Mouse (Mus musculus): ENCODE data around the gene Catsperg1. TPM values are rescaled to one million over a fixed set of nuclear protein-coding genes. Genes with fewer than 3 reads are reported as not detected.

The Catsperg1 gene
- polyA plus RNA-seq, 2 experiments: 0.84 to 3.1 TPM

- 52% methylated on average over 7 of the region's 7 CpGs for WGBS
- H3K4me3 ChIP-seq (replicated peaks; ENCODE audit: low read length): peak overlapping the region; percentile 90
- ATAC-seq (ENCODE audit: low FRiP score, low read depth) (no peak), DNase-seq (ENCODE audit: low spot score) (no peak)
- peak overlapping the region; percentile 82 for H3K9ac ChIP-seq (ENCODE audit: low read depth, low read length, severe bottlenecking)
- peak overlapping the region; percentile 89 for H3K4me2 ChIP-seq (replicated peaks; ENCODE audit: low read depth, low read length, severe bottlenecking)
- no peaks in the 10 kb centered on the region for H3K27me3 ChIP-seq (ENCODE audit: control insufficient read depth, insufficient read depth, low read length)
- no peak overlapping the region for H3K27ac ChIP-seq (replicated peaks; ENCODE audit: low read depth, low read length)
- H3K4me1 ChIP-seq (ENCODE audit: control insufficient read depth, insufficient read depth, low read length): peaks cover 14% of the 10 kb centered on the region
- peaks cover 28% of the 10 kb centered on the region for H3K36me3 ChIP-seq (ENCODE audit: control insufficient read depth, insufficient read depth, low read length)
- no peak for TF ChIP-seq POLR2A (IDR thresholded peaks at IDR 0.05; ENCODE audit: borderline replicate concordance, extremely low read depth, insufficient read depth, insufficient read length)
- no peaks in the 10 kb centered on the region for H3K9me3 ChIP-seq (ENCODE audit: control insufficient read depth, low read length)
Observed at GRCm38 (mm10) chr7:29179323-29179722, 34.5 kb downstream of the Catsperg1 start.

- Histone ChIP-seq H3K4me3 (replicated peaks; ENCODE audit: low read length) (no peak overlapping the region), H3K9ac (ENCODE audit: low read depth, low read length, severe bottlenecking) (no peak overlapping the region), H3K27me3 (ENCODE audit: control insufficient read depth, insufficient read depth, low read length) (peaks cover 9% of the 10 kb centered on the region), H3K4me2 (replicated peaks; ENCODE audit: low read depth, low read length, severe bottlenecking) (no peak overlapping the region), H3K36me3 (ENCODE audit: control insufficient read depth, insufficient read depth, low read length) (peaks cover 40% of the 10 kb centered on the region), H3K4me1 (ENCODE audit: control insufficient read depth, insufficient read depth, low read length) (peaks cover 14% of the 10 kb centered on the region), H3K9me3 (ENCODE audit: control insufficient read depth, low read length) (no peaks in the 10 kb centered on the region), H3K27ac (replicated peaks; ENCODE audit: low read depth, low read length) (no peak overlapping the region)
- whole genome bisulfite sequencing: 90% methylated on average over 4 of the region's 4 CpGs
- no peak for ATAC-seq (ENCODE audit: low FRiP score, low read depth)
- no peak for TF ChIP-seq POLR2A (IDR thresholded peaks at IDR 0.05; ENCODE audit: borderline replicate concordance, extremely low read depth, insufficient read depth, insufficient read length)
- DNase-seq (ENCODE audit: low spot score): no peak
Observed at GRCm38 (mm10) chr7:29178106-29178505, 35.7 kb downstream of the Catsperg1 start.

GRCm38 (mm10) chr7:29172390-29173016, 41.3 kb downstream of the Catsperg1 start:
- Histone ChIP-seq H3K9ac (ENCODE audit: low read depth, low read length, severe bottlenecking) (no peak overlapping the region), H3K4me3 (replicated peaks; ENCODE audit: low read length) (no peak overlapping the region), H3K27me3 (ENCODE audit: control insufficient read depth, insufficient read depth, low read length) (peaks cover 34% of the 10 kb centered on the region), H3K9me3 (ENCODE audit: control insufficient read depth, low read length) (no peaks in the 10 kb centered on the region), H3K4me2 (replicated peaks; ENCODE audit: low read depth, low read length, severe bottlenecking) (no peak overlapping the region), H3K36me3 (ENCODE audit: control insufficient read depth, insufficient read depth, low read length) (peaks cover 44% of the 10 kb centered on the region), H3K27ac (replicated peaks; ENCODE audit: low read depth, low read length) (no peak overlapping the region), H3K4me1 (ENCODE audit: control insufficient read depth, insufficient read depth, low read length) (peaks cover 20% of the 10 kb centered on the region)
- WGBS: 30% methylated on average over 32 of the region's 32 CpGs
- no peak for TF ChIP-seq POLR2A (IDR thresholded peaks at IDR 0.05; ENCODE audit: borderline replicate concordance, extremely low read depth, insufficient read depth, insufficient read length)
- DNase-seq (ENCODE audit: low spot score): no peak
- ATAC-seq (ENCODE audit: low FRiP score, low read depth): no peak

GRCm38 (mm10) chr7:29171562-29172097, 42.2 kb downstream of the Catsperg1 start:
- peak overlapping the region; percentile 41 for H3K9ac ChIP-seq (ENCODE audit: low read depth, low read length, severe bottlenecking)
- no peak for ATAC-seq (ENCODE audit: low FRiP score, low read depth)
- H3K4me3 ChIP-seq (replicated peaks; ENCODE audit: low read length): peak overlapping the region; percentile 66
- WGBS: 5% methylated on average over 30 of the region's 34 CpGs
- no peak for DNase-seq (ENCODE audit: low spot score)
- H3K4me2 ChIP-seq (replicated peaks; ENCODE audit: low read depth, low read length, severe bottlenecking): peak overlapping the region; percentile 86
- peaks cover 34% of the 10 kb centered on the region for H3K27me3 ChIP-seq (ENCODE audit: control insufficient read depth, insufficient read depth, low read length)
- no peaks in the 10 kb centered on the region for H3K9me3 ChIP-seq (ENCODE audit: control insufficient read depth, low read length)
- peaks cover 38% of the 10 kb centered on the region for H3K36me3 ChIP-seq (ENCODE audit: control insufficient read depth, insufficient read depth, low read length)
- H3K4me1 ChIP-seq (ENCODE audit: control insufficient read depth, insufficient read depth, low read length): peaks cover 20% of the 10 kb centered on the region
- no peak overlapping the region for H3K27ac ChIP-seq (replicated peaks; ENCODE audit: low read depth, low read length)
- TF ChIP-seq POLR2A (IDR thresholded peaks at IDR 0.05; ENCODE audit: borderline replicate concordance, extremely low read depth, insufficient read depth, insufficient read length): no peak

GRCm38 (mm10) chr7:29170755-29171561, 42.9 kb downstream of the Catsperg1 start:
- H3K4me2 ChIP-seq (replicated peaks; ENCODE audit: low read depth, low read length, severe bottlenecking): peak overlapping the region; percentile 86
- ATAC-seq (ENCODE audit: low FRiP score, low read depth): no peak
- no peak for TF ChIP-seq POLR2A (IDR thresholded peaks at IDR 0.05; ENCODE audit: borderline replicate concordance, extremely low read depth, insufficient read depth, insufficient read length)

More at GRCm38 (mm10) chr7:29170755-29171561, 42.9 kb downstream of the Catsperg1 start:
- Histone ChIP-seq H3K4me3 (replicated peaks; ENCODE audit: low read length) (peak overlapping the region; percentile 66), H3K9ac (ENCODE audit: low read depth, low read length, severe bottlenecking) (peak overlapping the region; percentile 41), H3K36me3 (ENCODE audit: control insufficient read depth, insufficient read depth, low read length) (peaks cover 31% of the 10 kb centered on the region), H3K27ac (replicated peaks; ENCODE audit: low read depth, low read length) (no peak overlapping the region), H3K9me3 (ENCODE audit: control insufficient read depth, low read length) (no peaks in the 10 kb centered on the region), H3K27me3 (ENCODE audit: control insufficient read depth, insufficient read depth, low read length) (peaks cover 34% of the 10 kb centered on the region), H3K4me1 (ENCODE audit: control insufficient read depth, insufficient read depth, low read length) (peaks cover 20% of the 10 kb centered on the region)
- DNase-seq (ENCODE audit: low spot score): peak; percentile 53
- 4% methylated on average over 37 of the region's 43 CpGs for WGBS
